Mouse (Mus musculus) adrenal gland, postnatal 0 days (tissue): Measurements from ENCODE around the gene Mthfd1. TPM values are rescaled to one million over a fixed set of nuclear protein-coding genes. Genes with fewer than 3 reads are reported as not detected.

Experiments
- polyA plus RNA-seq: library from polyadenylated mRNA; unstranded; fragments of >200 nt; fragmentation: Nextera tagmentation; extraction: Ambion mirVana; gene quantifications from 2 replicates; pipeline ENCODE4 v1.2.1, GENCODE M21; 2015

Mthfd1 gene
- 13.3 and 25.9 TPM in 2 replicates for polyA plus RNA-seq

DNA sequence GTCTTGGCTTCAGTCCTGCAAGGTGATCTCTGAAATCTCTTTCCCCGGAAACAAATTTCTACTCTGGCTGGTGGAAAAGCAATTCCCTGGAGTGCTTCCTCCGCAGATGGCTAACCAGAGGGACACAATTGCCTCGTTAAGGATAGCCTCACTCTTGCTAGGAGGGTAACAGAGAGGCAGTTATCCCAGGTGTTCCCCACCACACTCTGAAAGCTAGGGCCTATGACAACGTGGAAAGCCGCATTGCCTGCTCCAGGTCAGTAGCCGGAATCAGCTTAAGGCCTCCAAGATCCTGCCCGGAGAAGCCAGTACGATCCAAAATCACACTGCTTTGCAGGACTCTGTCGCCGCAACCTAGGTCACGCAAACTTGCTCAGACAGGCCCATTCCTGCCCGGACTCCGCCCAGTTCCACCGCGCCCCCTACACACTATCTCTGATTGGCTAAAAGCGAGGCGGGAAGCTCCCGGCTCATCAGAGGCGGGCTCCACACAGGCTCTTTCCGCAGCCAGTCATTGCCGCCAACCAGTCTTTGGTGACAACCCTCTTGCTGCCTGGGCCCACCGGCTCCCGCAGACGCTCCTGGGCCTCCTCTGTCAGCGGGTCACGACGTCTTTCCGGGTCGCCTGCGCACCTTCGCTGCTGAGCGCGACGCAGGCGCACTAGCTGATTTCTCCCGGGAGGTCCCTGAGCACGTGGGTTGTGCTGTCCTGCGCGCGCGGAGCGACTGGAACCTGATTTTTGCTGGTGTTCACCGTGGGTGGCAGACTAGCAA, at the start of gene Mthfd1:
Gene Mthfd1 (plus strand): TSS at position 574 of the 774 bp plus-strand sequence.

DNA sequence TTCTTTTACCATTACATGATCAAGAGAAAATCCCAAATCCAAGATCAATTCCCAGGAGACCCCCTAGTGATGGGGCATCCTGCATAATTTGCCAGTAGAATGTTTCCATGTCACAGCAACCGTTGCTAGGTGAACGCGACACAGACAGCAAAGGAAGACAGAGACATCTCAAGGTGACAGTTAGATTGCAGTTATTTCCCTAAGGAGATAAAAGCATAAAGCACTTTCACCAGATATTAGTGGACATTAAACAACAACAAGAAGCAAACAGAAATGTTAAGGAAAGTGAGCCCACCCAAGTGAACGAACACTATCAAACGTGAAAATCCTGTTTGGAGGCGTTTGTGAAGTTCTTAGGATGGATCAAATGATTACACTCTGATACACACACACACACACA, 8.5 kb upstream of the Mthfd1 start, which contains the start of gene Tex21:
Gene Tex21 (minus strand): TSS at position 101 of the 400 bp plus-strand sequence.

DNA sequence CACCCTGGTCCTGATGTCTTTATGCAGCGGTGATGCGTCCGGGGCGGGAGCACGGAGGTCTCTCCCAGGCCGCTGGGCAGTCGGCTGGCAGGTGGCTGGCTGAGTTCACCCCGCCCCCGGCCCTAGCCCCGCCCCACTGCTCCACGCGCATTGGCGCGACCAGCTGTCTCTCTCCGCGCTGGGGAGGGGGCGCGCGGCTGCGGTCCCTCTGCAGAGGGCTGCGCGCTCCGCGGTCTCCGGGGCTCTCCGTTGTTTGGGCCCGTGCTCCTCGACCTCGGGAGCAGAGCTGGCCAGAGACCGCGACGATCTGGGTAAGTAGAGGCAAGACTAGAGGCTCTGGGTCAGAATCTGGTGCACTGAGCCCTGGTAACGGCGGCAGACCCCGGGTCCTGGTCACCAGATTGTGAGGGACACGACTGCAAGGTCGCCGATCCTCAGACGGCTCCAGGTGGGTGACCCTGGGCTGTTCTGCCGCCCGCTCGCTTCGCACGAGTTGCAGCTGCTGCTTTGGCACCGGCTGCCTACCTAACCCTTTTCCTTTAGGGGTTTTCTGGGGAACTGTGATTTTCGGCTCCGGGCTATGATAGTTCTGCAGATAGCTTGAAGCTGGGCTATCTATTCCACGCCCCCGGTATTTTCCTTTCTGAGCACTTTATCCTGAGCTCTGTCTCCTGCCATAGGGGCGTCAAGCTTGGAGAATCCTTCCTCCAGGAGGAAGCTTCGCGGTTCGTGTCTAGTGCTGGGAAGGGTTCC, 69.8 kb downstream of the Mthfd1 start, which contains the start of gene Akap5:
Gene Akap5 (plus strand): TSS at position 213 of the 753 bp plus-strand sequence.

Other genes with a start within 250 kb of the Mthfd1 start
- 0.04 TPM in 1 of 2 replicates, not detected in the other for gene Esr2, start 78.0 kb upstream of the Mthfd1 start, polyA plus RNA-seq
- not detected in 2 replicates for gene Tex21, start 8.6 kb upstream of the Mthfd1 start, polyA plus RNA-seq
- gene Akap5, start 69.6 kb downstream of the Mthfd1 start, polyA plus RNA-seq = 0.70 and 1.7 TPM in 2 replicates
- gene Zbtb25, start 114.3 kb downstream of the Mthfd1 start, polyA plus RNA-seq = 11.1 and 11.2 TPM in 2 replicates
- 2.8 and 4.6 TPM in 2 replicates for gene Zbtb1, start 115.0 kb downstream of the Mthfd1 start, polyA plus RNA-seq
- 13.4 and 16.4 TPM in 2 replicates for gene Hspa2, start 148.9 kb downstream of the Mthfd1 start, polyA plus RNA-seq
- gene Ppp1r36, start 162.2 kb downstream of the Mthfd1 start, polyA plus RNA-seq = 1.0 and 1.8 TPM in 2 replicates